Mouse (Mus musculus) splenic B cell, adult 2 months (primary cell): Measurements from ENCODE around the gene Cadm4.

Experiments
- DNase-seq: peaks from one replicate; pipeline ENCODE4 v3.0.0-alpha.2; 2011; ENCODE audit warnings: low read depth, low spot score
- H3K27me3 ChIP-seq: 2 replicates; pipeline ENCODE4 v1.6.1; 2012; ENCODE audit warnings: mild to moderate bottlenecking, low read length, moderate library complexity, mixed read lengths; ENCODE audit not compliant: control insufficient read depth, poor library complexity, insufficient read depth, severe bottlenecking
- H3K36me3 ChIP-seq: 2 replicates; pipeline ENCODE4 v1.6.1; 2012; ENCODE audit warnings: mild to moderate bottlenecking, low read length, moderate library complexity, mixed read lengths; ENCODE audit not compliant: control insufficient read depth, poor library complexity, insufficient read depth, severe bottlenecking

Gene Cadm4

DNA sequence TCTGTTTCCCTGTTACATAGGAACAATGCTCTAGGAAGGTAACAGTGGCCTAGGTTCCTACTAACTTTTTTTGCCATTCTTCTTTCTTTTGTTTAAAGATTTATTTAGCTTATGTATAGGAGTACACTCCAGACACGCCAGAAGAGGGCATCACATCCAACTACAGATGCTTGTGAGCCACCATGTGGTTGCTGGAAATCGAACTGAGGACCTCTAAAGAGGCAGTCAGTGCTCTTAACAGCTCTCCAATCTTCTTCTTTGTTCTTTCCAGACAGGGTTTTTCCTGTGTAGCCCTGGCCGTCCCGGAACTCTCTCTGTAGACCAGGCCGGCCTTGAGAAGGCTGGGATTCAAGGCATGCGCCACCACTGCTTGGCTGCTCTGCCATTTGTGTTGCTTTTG, 43.2 kb downstream of the Cadm4 start:
- no peaks in the 10 kb centered on the region for H3K36me3 ChIP-seq
- DNase-seq = peak; percentile 36
- no peaks in the 10 kb centered on the region for H3K27me3 ChIP-seq

GRCm38 (mm10) chr7:24525686-24526420, 44.0 kb downstream of the Cadm4 start:
- Histone ChIP-seq H3K36me3 (no peaks in the 10 kb centered on the region), H3K27me3 (no peaks in the 10 kb centered on the region)
- no peak for DNase-seq

DNA sequence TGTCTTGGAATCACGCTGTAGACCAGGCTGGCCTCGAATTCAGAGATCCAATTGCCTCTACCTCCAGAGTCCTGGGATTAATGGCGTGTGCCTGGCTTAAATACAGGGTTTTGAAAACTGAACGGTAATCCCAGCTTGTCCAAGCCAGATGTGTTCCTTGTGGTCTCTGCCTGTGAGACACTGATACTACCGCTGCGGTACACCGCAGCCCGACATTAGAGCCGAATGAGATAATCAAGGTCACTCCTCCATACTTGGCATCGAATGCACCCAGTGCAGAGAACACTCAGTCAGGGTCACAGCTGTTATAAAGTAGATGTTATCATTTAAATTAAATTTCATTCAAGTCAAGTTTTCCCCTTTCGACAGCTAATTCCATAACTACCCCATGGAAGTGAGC, 47.0 kb downstream of the Cadm4 start:
- no peak for DNase-seq
- peaks cover 3% of the 10 kb centered on the region; the same call in 1 of the 2 replicates for H3K36me3 ChIP-seq
- no peaks in the 10 kb centered on the region for H3K27me3 ChIP-seq

GRCm38 (mm10) chr7:24529580-24529979, 47.8 kb downstream of the Cadm4 start:
- no peaks in the 10 kb centered on the region for H3K27me3 ChIP-seq
- no peak for DNase-seq
- peaks cover 6% of the 10 kb centered on the region; the same call in 1 of the 2 replicates for H3K36me3 ChIP-seq

- no peaks in the 10 kb centered on the region for H3K27me3 ChIP-seq
- peak; percentile 100 for DNase-seq
- peaks cover 9% of the 10 kb centered on the region; the same call in 1 of the 2 replicates for H3K36me3 ChIP-seq
Measured at GRCm38 (mm10) chr7:24530062-24530931, 48.5 kb downstream of the Cadm4 start, which contains the start of gene Irgq. Irgq (plus strand) TSS chr7:24530689.

DNA sequence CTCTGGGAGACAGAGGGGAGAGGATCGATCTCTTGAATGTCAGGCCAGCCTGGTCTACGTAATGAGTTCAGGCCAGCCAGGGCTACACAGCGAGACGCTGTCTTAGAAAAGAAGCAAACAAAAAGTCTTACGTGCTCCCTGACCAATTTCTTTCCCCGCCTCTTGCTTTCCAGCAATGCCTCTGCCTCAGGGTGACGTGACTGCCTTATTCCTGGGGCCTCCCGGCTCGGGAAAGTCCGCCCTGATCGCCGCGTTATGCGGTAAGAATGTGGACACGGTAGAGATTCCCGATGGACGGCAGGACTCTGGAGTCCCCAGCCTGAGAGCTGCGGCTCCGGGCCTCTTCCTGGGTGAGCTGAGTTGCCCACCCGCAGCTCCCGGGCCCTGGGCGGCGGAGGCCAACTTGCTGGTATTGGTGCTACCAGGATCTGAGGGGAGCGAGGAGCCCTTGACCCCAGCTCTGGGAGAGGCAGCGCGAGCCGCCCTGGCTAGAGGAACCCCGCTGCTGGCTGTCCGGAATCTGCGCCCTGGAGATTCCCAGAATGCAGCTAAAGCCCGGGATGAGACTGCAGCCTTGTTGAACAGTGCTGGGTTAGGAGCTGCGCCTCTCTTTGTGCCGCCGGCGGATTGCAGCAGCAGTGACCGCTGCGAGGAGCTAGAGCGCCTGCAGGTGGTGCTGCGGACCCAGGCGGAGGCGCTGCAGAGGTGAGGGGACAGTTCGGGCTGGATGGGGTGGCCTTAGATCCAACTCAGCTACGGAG, 49.6 kb downstream of the Cadm4 start:
- peak; percentile 81 for DNase-seq
- Histone ChIP-seq H3K36me3 (peaks cover 9% of the 10 kb centered on the region; the same call in 1 of the 2 replicates), H3K27me3 (no peaks in the 10 kb centered on the region)

DNA sequence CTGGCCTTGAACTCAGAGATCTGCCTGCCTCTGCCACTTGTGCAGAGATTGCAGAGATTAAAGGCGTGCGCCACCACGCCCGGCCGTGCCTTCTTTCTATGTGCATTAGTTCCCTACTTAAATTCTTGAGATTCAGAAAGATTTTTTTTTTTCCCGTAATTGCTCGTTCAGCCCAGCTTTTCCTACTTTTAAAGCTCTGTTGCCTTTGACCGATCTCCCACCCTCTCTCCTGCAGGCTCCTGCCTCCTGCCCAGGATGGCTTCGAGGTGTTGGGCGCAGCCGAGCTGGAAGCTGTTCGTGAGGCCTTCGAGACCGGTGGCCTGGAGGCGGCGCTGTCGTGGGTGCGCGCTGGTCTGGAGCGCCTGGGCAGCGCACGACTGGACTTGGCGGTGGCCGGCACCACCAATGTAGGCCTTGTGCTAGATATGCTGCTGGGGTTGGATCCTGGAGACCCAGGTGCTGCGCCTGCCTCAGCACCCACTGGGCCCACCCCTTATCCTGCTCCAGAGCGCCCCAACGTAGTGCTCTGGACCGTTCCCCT, 51.3 kb downstream of the Cadm4 start:
- no peaks in the 10 kb centered on the region for H3K27me3 ChIP-seq
- DNase-seq = no peak
- peaks cover 9% of the 10 kb centered on the region; the same call in 1 of the 2 replicates for H3K36me3 ChIP-seq

GRCm38 (mm10) chr7:24533806-24534205, 52.0 kb downstream of the Cadm4 start:
- peaks cover 9% of the 10 kb centered on the region; the same call in 1 of the 2 replicates for H3K36me3 ChIP-seq
- DNase-seq = no peak
- H3K27me3 ChIP-seq = no peaks in the 10 kb centered on the region

DNA sequence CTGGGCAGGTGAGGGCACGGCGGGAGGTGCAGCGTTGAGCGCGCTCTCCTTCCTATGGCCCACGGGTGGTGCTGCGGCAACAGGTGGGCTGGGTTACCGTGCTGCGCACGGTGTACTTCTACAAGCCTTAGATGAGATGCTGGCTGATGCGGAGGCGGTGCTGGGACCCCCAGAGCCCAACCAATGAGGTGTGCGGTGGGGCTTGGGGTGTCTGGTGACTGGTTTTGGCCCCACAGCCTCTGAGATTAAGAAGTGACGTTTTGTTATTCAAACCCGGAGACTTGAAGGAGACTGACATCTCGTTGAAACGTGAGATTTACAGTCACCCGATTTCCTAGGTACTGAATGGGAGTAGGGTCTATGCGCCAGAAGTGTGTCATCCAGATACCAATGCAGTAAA, 52.5 kb downstream of the Cadm4 start:
- DNase-seq = no peak
- Histone ChIP-seq H3K36me3 (peaks cover 9% of the 10 kb centered on the region; the same call in 1 of the 2 replicates), H3K27me3 (no peaks in the 10 kb centered on the region)

- no peak for DNase-seq
- Histone ChIP-seq H3K36me3 (peaks cover 9% of the 10 kb centered on the region; the same call in 1 of the 2 replicates), H3K27me3 (no peaks in the 10 kb centered on the region)
Measured at GRCm38 (mm10) chr7:24537081-24537480, 55.3 kb downstream of the Cadm4 start.

GRCm38 (mm10) chr7:24537591-24537990, 55.8 kb downstream of the Cadm4 start:
- peaks cover 9% of the 10 kb centered on the region; the same call in 1 of the 2 replicates for H3K36me3 ChIP-seq

DNA sequence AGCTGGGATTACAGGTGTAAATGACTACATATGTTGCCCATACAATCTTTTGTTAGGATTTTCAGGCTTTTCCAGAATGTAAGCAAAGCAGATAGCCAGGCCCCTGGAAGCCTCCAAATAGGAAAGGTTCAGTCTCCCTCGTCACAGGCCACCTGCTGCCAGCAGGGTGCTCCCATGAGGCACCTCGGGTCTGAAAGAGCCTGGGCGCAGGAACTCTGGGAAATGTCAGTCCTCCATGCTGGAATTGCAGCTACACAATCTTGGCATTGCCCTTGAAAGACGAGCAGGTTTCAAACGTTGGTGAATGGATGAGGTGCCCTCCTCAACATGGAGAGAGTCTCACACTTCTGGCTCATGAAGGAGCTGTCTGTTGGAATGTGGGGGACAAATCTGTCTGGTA, 56.3 kb downstream of the Cadm4 start:
- Histone ChIP-seq H3K27me3 (no peaks in the 10 kb centered on the region), H3K36me3 (peaks cover 9% of the 10 kb centered on the region; the same call in 1 of the 2 replicates)
- no peak for DNase-seq

More at GRCm38 (mm10) chr7:24537591-24537990, 55.8 kb downstream of the Cadm4 start:
- DNase-seq = no peak
- H3K27me3 ChIP-seq = no peaks in the 10 kb centered on the region

- Histone ChIP-seq H3K36me3 (peaks cover 7% of the 10 kb centered on the region; the same call in 1 of the 2 replicates), H3K27me3 (no peaks in the 10 kb centered on the region)
- no peak for DNase-seq
Measured at GRCm38 (mm10) chr7:24538701-24539100, 56.9 kb downstream of the Cadm4 start.

DNA sequence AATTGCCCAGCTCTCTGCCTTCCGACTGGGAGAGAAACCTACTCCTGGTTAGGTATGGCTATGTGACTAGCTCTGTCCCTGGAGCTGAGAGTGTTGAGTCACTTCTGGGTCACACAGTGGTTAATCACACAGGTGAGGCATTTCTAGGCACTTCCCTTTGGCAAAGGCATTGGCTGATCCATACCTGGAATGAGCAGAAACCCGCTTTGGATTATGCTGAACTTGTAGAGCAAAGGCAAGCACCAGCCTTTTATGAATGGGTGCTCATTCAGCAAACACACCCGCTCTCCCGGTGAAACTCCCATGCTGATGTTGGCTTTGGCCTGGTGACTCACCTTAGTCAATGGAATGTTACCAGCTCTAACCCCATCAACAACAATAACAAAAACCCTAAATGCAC, 57.9 kb downstream of the Cadm4 start:
- H3K36me3 ChIP-seq = peaks cover 3% of the 10 kb centered on the region; the same call in 1 of the 2 replicates
- H3K27me3 ChIP-seq = no peaks in the 10 kb centered on the region
- DNase-seq = no peak
